Mouse (Mus musculus) neural tube, embryonic 10.5 days (tissue): ENCODE results near the gene Prm1.

Experiments used
- DNase-seq: peaks from one replicate; pipeline ENCODE4 v3.0.0-alpha.2; 2017; ENCODE audit warnings: low spot score; ENCODE audit errors: extremely low spot score

Prm1 gene

GRCm38 (mm10) chr16:10749226-10749625, 56.4 kb downstream of the Prm1 start:
- DNase-seq = no peak
